Mouse (Mus musculus) T-helper 1 cell (primary cell): ENCODE results near the gene Plekhg2.

Experiments used
- in situ Hi-C: fragments of 300-600 bp; cut with MboI, MseI; formaldehyde crosslinking; loops from one replicate; pipeline ENCODE4 v1.15.1; 2025; ENCODE audit warnings: high pct_unique_total_duplicates

Gene Plekhg2

DNA sequence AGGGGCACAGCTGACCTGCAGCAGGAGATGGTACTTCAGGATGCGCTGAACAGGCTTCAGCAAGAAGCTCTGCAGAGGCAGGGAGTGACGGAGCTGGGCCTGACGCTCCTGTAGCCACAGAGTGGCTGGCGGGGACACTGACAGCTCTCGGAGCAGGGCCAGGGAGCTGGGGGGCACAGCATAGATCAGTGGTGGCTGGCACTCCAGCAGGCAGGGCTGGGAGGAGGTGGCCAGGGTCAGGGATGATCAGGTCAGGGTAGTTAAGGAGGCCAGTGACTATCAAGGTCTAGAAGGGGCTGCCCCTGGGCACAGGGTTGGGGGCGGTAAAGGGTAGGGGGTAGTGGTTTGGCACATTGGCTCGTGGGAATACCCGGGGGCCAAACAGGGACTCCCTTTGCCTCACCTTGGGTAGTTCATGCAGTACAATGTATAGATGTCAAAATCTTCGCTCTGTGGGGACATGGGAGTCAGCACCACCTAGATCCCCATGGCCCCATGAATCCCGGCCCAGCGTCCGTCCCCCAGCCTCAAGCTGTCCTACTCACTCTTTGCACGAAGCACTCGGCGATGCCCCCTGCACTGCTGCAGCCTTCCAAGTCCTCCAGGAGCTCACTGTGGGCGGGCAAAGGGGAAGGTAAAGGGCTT lies 4.0 kb downstream of the Plekhg2 start:
- in situ Hi-C loops = no loop called here

DNA sequence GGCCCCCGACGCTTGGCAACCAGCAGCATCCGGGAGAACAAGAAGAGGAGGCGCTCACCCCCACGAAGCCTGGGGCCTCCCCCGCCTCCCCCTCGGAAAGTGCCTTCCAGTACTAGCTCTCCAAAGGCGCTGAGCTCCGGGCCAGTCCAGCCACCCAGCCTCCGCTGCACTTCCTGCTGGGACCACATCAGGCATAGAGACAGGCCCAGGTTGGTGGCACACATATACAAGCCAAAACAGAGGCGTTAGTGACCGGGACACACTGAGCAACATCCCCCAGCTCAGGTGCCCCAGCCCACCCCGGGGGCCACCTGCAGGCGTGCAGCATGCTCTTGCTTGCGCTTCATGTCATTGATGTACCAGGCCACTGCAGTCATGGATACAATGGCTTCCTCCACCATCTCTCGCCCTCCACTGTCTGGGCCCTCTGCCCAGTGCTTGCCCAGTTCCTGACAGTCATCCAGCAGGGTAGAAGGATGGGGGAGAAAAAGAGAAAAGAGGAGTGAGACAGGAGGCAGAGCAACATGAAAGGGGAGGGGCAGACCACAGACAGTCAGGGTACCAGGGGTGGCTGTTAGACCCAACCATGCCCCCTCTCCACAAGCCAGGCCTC lies 4.6 kb downstream of the Plekhg2 start:
- in situ Hi-C loops = no loop called here

DNA sequence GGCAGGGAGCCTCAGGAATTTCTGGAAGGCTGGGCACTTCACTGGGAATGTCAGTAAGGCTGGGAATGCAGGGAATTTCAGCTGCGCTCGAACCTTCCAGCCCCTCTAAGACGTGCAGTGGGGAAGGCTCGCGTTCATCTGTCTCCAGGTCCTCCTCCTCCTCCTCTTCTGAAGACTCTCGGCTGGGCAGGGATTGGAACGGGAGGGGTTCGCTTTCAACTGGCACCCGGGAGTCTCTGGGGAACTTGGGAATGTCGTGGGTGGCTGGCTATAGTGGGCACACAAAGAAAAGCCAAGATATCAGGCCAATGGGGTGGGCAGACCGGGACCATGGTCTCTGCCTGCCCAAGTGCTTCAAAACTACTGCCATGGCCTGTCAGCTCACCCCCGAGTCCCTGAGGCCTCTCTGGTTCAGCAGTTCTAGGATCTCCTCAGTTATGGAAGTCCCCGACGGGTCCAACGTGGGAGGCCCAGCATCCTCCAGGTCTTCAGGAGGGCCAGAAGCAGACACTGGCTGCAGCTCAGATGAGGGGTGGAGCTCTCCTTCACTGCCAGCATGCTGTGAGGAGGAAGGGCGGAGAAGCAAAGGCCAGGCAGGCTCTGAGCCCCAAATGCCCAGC lies 9.8 kb downstream of the Plekhg2 start:
- in situ Hi-C loops = no loop called here

DNA sequence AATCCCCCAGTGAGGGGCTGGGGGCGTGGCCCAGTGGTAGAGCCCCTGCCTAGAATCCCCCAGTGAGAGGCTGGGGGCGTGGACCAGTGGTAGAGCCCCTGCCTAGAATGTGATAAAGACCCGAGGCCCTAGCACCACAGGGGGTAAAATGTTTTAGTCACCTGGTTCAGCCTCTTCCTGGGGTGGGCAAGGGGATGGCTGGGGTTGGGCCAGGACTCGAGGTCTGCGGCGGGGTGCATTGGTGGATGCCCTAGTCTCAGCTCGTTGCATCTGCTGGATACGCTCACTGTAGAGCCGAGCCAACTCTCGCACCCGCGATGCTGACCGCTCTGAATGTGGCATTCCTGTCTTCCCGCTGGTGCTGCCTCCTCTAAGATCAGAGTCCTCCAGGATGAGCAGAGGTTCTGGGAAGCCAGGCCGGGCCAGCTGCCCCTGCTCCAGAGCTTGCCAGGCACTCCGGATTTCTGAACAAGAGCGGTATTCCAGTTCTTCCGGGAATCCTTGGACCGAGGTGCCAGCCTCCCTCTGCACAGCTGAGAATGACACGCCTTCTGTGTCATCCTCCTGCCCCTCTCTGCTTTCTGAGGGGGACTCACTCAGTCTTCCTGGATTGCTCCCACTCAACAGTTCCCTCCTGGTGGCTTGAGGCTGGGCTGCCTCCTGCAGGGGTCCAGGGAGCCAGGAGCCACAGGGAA lies 10.6 kb downstream of the Plekhg2 start:
- in situ Hi-C loops = no loop called here

DNA sequence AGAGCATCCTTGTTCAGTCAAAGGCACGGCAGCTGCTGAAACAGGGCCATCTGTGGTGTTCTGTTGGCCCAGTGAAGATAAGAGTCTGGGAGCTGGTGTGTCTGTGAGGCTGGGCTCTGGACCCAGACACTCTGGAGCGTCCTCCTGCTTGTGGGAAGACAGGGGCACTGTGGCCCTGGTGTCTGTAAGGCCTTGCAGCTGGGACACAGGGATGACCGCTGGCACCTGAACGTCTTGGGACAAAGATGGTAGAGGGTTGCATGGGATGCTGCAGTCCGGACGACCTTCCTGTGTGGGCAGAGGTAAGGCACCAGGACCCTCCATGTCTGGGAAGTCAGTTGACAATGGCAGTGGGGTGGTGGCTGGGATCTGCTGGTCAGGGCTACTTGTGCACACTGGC lies 12.1 kb downstream of the Plekhg2 start:
- in situ Hi-C loops = no loop called here

DNA sequence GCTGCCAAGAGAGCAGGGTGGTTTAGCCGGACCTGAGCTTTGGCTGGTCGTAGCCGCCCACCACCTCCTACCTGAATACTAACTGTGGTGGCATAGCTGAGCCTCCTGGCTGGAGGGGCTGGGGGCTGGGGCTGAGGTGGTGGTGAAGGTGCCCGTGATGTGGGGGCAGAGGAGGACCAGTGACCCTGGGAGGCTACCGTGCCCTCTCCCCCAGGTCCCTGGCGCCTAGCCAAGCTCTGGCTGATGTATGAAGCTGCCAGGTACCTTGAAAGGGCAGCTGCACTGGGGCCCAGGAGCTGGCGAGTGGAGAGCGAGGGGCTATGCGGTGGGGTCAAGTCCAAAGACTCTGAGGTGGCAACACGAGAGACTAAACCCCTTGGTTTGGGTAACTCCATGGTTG lies 12.5 kb downstream of the Plekhg2 start:
- in situ Hi-C loops = no loop called here

DNA sequence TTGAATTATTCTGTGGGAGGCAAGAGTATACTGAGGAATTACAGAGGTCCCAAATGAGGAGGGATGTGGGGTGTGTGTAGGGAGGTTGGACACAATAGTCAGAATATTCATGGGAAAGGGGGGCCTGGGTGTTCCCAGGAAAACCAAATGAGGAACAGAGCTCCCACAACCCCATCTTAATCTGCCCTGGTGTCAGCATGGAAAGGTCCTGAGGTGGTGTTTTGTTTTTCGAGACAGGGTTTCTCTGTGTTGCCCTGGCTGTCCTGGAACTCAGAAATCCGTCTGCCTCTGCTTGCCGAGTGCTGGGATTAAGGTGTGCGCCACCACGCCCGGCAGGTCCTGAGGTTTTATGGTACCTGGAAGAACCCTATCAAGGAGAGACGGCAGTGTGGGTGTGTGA lies 14.0 kb downstream of the Plekhg2 start:
- in situ Hi-C loops = no loop called here

DNA sequence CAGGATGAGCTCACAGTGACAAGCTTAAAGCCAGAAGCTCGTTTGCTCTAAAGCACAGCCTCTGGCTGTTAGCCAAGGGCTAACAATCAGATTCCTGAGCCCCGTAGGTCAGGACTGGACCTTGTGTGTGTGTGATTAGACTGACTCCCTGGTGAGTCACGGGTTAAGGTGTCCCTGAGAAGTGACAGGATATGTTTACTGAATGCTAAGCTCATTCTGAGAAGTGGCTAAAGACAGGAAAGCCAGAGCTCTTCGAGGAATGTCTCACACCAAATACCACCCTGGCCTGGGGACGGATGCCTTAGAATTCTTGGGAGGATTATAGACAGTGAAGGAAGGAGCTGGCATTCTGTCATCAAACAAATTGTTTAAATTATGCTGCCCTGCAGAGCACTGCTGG lies 14.4 kb downstream of the Plekhg2 start:
- in situ Hi-C loops = no loop called here

DNA sequence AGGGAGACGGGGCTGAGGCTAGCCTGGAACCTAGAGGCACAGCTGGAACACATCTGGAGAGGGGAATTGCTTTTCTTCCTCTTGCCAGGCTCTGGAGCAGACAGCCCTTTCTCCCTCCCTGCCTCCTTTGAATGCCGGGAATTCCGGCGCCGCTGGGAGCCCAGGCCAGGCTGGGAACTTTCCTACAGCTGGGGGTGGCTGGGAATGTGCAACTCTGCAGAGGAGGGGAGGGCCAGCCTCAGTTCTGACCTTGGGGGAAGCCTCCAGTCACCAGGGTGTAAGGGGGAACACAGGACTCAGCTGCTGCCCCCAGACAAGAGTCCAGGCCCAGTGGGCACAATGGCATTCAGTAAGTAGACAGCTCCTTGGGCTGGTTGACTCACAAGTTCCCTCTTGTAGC lies 15.4 kb downstream of the Plekhg2 start:
- in situ Hi-C loops = no loop called here

DNA sequence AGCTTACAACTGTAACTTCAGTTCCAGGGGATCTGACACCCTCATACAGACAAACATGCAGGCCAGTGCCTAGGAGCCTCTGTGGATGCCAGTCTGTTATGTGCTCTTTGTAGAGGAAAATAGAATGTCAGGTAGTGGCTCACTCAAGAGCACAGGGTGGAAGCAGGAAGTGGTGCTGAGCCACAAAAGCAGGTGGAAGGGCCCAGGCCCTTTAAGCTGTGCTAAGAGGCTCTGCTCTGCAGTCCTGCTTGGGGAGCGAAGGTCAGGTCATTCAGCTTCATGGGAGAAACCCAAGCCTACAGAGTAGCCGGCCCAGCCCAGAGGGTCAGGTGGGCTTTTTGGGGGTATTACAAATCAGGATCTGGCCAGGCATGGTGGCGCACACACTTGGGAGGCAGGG lies 17.2 kb downstream of the Plekhg2 start:
- in situ Hi-C loops = no loop called here

DNA sequence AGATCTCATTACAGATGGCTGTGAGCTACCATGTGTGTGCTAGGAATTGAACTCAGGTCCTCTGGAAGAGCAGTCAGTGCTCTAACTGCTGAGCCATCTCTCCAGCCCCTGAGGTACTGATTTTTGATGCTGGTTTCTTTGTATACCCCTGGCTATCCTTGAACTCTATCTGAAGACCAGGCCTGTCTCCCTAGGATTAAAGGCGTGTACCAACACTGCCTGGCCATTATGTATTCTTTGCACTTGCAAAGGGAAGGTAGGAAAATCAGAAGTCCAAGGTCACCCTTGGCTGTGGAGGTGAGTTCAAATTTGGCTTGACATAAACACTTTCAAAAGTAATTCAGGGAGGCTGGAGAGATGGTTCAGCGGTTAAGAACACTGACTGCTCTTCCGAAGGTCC lies 17.8 kb downstream of the Plekhg2 start:
- in situ Hi-C loops = no loop called here

DNA sequence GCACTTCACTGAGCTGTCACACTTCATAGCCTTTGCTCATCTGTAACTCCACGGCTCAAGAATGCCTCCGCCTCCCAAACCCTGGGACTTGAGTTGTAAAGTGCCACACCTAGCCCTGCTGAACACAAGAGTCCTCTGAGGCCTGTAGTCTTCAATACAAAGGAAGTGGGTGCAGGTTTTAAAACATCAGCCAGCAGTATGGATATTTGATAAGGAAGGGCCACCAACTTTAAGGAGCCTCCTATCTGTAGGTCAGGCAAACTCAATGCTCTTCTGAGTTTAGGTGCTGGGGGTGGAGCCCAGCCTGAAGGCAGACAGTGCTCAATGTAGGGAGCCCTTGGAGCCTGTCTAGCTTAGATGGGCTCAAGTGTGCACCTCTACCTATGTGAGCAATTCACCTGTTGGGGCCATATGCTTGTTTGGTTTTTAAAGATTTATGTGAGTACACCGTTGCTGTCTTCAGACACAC lies 18.3 kb downstream of the Plekhg2 start:
- in situ Hi-C loops = no loop called here

DNA sequence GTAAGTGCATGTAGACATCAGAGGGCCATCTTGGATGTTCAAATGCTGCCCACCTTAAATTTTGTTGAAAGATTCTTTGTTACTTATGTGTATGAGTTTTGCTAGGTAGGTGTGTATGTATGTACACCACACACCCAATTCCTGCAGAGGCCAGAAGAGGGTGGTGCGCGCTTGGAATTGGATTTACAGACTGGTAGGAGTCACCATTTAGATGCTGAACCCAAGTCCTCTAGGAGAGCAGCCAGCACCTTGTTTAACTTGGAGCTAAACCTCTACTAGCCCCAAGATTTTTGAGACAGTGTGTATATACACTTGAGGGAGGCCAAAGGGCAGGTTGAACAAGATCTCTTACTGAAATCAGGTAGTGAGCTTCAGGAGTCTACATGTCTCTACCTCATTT lies 19.1 kb downstream of the Plekhg2 start:
- in situ Hi-C loops = no loop called here

DNA sequence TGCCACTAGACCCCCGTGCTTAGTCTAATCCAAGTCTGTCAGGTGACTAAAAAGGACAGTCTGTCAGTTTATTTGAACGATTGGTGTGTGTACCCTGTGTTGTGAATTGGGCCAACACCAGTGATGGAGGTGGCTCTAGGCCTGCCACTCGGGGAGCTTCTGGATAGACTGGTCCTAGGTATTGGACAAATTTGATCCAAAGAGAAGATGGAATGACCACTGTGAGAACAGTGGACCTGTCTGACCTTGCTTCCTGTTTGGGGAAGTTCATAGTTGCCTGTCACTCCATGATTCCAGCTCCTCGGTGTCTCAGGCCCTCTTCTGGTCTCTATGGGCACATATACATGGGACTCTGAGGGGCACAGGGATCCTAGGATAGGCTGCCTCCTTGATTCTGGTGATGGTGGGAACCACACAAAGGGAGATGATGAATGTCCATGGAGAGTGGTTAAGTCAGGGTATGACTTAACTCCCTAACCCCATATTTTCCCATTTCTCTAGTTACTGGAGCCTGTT lies 20.7 kb downstream of the Plekhg2 start:
- in situ Hi-C loops = no loop called here

DNA sequence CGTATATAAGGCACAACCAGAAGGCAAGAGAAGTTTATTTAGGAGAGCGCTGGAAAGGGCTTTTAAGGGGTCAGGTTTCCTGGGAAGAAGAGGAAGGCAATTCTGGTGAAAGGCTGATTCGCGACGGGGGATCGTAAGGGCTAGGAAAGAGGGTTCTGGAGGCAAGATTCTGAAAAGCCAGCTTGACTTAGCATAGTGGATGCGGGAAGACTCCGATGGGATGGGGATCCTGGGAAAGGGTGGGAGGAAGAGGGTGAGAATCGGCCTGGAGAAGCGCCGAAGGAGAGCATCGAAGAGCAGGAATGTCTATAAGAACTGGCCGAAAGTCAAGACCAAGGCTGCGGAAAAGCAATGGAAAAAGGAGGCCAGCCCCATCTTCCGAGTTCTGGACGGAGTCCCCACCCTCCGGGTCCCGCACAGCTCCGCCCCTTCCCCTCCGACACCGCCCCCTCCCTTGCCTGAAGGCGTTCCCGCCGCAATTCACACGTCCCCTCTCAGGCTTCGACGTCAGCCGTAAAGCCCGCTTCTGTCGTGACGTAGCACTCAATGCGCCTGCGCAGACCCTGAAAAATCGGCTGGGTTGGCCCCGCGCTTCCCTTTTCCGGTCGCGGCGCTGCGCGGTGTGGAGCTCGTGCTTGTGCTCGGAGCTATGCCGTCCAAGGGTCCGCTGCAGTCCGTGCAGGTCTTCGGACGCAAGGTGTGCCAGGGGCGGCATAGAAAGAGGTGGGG lies 22.1 kb downstream of the Plekhg2 start, which contains the start of gene Rps16:
Gene Rps16, plus strand, starts transcription at position 498 of the 729 bp plus-strand sequence.
- in situ Hi-C loops = no loop called here

DNA sequence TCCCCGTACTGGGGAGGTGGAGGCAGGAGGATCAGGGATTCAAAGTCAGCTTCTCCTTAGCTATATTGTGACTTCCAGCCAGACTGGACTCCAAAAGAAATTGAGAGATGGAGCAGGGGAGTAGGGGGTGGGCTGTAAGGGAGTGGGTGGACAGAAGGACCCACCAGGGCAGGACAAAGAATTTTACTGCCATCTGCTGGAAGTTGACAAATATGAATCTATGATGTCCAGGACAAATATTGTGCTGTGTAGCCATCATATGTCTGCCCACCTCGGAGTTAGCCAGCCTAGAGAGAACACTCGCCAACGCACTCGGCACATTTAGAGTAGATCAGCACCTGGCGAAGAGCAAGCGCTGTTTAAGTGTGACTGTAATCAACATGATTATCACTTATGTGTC lies 23.8 kb downstream of the Plekhg2 start:
- in situ Hi-C loops = no loop called here

DNA sequence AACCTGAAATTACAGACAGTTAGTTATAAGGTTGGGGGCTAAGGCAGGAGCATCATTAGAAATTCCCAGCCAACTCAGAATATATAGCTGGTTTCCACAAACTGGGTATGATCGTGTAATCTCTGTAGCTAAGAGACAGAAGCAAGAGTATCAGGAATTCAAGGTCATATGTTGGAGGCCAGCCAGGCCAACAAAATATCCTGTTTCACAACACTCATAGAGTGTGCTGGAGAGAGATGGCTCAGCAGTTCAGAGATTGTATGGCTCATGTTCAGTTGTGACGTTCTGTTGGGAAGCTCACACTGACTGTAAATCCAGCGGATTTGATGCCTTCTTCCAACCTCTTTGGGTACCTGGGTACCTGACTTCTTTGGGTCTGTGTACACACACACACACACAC lies 24.7 kb downstream of the Plekhg2 start:
- in situ Hi-C loops = no loop called here

DNA sequence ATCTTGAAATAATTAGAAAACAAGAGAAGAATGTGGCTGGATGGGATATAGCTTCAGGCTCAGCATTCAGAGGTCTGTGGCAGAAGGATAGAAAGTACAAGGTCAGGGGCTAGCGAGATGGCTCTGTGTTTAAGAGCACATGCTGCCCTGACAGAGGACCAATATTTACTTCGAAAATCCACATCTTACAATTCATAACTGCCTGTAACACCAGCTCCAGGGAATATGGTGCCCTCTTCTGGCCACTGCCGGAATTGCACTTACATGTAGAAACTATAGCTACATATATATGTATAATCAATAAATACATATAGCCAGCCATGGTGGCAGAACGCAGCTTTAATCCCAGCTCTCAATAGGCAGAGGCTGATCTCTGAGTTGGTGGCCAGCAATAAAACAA lies 27.8 kb downstream of the Plekhg2 start:
- in situ Hi-C loops = no loop called here

DNA sequence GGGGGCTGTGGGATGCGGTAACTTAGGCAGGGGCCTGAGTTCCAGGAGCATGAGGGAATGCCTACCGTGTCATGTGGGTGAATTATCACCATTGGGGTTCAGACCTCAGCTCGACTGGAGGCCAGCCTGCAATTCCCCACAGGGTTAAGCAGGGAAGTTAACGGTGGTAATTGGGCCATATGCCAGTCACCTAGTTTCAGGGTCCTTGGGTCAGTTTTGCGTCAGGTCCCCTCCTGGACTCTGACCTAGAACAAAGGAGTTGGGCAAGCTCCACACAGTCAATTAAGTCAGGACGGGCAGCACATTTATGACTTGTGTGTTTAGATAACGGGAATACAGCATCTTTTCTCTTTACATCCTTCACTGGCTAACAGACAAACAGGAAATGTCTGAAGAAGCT lies 31.0 kb downstream of the Plekhg2 start:
- in situ Hi-C loops = no loop called here

DNA sequence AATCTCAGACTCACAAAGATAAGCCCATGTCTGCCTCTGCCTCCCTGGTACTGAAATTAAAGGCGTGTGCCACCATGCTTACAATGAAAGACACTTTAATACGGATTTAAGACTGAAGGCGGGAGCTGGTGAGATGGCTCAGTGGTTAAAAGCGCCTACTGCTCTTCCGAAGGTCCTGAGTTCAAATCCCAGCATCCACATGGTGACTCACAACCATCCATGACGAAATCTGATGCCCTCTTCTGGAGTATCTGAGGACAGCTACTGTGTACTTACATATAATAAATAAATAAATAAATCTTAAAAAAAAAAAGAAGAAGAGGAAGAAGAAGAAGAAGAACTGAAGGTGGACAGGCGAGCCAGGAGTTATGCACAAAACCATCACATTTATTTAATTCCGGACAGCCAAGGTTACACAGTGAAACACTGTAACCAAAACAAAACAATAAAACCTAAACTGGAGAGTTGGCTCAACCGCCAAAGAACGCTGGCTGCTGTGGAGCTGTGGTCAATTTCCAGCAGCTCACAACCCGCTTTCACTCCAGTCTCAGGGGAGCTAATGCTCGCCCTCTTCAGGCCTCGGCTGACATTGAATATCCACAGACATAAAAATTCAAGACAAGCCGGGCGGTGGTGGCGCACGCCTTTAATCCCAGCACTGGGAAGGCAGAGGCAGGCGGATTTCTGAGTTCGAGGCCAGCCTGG lies 33.0 kb downstream of the Plekhg2 start:
- in situ Hi-C loops = no loop called here
